Mouse (Mus musculus) small intestine, adult 2 months (tissue): ENCODE measurements around the gene Ociad2.

Experiments
- CTCF ChIP-seq: fragments of 200-500 bp; IDR thresholded peaks from 2 replicates; pipeline ENCODE4 v1.5.1; 2012; ENCODE audit warnings: low read depth, mild to moderate bottlenecking, control low read depth, inconsistent platforms, low read length, moderate library complexity, mixed read lengths; ENCODE audit not compliant: insufficient replicate concordance, insufficient read length; ENCODE audit errors: extremely low read depth
- POLR2A ChIP-seq: fragments of 200-500 bp; IDR thresholded peaks from 2 replicates; pipeline ENCODE4 v1.6.1; 2012; ENCODE audit warnings: low read depth, mild to moderate bottlenecking, control low read depth, inconsistent platforms, low read length, moderate library complexity

DNA sequence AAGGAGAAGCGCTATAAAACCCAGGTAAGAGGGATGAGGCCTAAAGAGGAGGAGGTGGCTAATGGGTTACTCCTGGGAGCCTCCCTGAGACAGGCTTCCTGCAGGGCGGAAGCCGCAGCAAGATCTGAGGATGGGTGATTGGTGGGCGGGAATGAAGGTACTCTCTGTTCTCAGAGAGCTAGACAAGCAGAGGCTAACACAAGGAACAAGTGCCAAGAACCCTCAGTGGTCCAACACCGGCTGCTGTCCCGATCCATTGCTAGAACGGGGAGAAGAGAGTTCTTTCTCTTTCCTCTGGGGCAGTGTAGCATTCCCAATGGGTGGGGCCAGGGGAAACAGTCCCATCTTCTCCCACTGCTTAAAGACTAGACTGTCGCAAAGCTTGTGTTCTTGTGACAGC is 40.0 kb upstream of the Ociad2 start:
- TF ChIP-seq CTCF (no peak), POLR2A (no peak)
